Comparison of ENCODE assay signal across 9 mouse cellular contexts in the genomic region with DNA sequence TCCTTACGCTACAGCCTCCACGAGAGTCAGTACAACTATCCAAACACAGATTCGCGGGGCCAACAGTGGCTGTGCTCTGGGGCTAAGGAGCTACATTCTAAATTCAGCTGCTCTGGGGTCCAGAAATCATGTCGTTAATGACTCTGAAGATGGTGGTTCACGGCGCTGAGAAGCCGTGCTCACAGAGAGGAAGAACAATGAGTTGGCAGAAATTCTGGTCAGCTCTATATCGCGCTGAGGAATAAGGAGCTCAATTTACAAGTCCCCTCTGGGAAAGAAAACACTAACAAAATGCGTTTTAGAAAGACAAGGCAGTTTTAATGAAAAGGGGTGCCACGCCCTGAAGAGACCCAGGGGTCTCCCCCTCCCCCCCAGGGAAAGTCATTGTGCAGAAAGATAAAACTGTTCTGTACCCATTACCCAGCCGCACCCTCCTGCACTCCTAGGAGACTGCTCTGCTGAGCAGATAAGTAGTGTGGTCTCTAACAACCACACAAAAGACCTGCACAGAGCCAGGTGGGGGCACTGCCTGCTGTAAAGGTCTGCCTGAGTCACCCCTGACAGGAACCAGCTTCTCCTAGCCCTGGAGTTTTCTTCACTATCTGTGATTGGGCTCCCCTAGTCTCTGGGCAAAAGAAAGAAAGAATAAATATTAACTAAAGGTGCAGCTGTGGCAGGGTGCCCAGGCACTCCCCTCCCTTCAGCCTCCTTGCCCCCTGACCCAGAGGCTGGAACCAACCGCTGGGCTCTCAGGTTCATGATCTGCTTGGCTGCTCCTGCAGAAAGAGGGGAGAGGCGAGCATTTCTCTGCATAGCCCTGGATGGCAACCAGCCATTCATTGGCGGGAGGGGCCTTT. TPM values are rescaled to one million over a fixed set of nuclear protein-coding genes. Genes with fewer than 3 reads are reported as not detected.
DNase-seq lines count a peak whose midpoint lies in the region; ATAC-seq lines count a peak whose summit lies in the region.
"Had no signal": no experiment of that assay in that cellular context is flagged by ENCODE, and none has a peak within 500 bp of the region (broad histone marks: within the 10 kb centered on the region; RNA-seq: fewer than 3 reads in every experiment).

No protein-coding gene starts in this region.

- 54% methylated on average over 16 of the region's 16 CpGs for WGBS in hindbrain, embryonic 10.5 days
- WGBS in hindbrain, embryonic 13.5 days, result 44% methylated on average over 16 of the region's 16 CpGs
- WGBS in embryonic facial prominence, embryonic 15.5 days, result 59% methylated on average over 16 of the region's 16 CpGs
- WGBS in liver, embryonic 13.5 days (ENCODE audit: insufficient replicate concordance), result 16% methylated on average over 16 of the region's 16 CpGs

- no peaks in the 10 kb centered on the region for H3K36me3 ChIP-seq in hindbrain, embryonic 10.5 days
- no peaks in the 10 kb centered on the region for H3K36me3 ChIP-seq in hindbrain, embryonic 13.5 days
- no peaks in the 10 kb centered on the region for H3K36me3 ChIP-seq in embryonic facial prominence, embryonic 15.5 days
- no peaks in the 10 kb centered on the region for H3K36me3 ChIP-seq in liver, embryonic 13.5 days
- no peaks in the 10 kb centered on the region for H3K36me3 ChIP-seq in splenic B cell, adult 2 months (ENCODE audit: control insufficient read depth, insufficient read depth, low read length, poor library complexity, severe bottlenecking)
- H3K36me3 ChIP-seq: limb, embryonic 13.5 days had no signal

- no peak overlapping the region for H3K4me2 ChIP-seq in hindbrain, embryonic 13.5 days
- no peak overlapping the region for H3K4me2 ChIP-seq in embryonic facial prominence, embryonic 15.5 days (replicated peaks)
- H3K4me2 ChIP-seq in liver, embryonic 13.5 days, result peak overlapping the region; percentile 71
- H3K4me2 ChIP-seq: limb, embryonic 13.5 days had no signal

- H3K4me1 ChIP-seq in hindbrain, embryonic 10.5 days (replicated peaks), result peaks cover 37% of the 10 kb centered on the region
- peaks cover 26% of the 10 kb centered on the region for H3K4me1 ChIP-seq in hindbrain, embryonic 13.5 days (replicated peaks)
- peaks cover 9% of the 10 kb centered on the region; the same call in 1 of the 2 replicates for H3K4me1 ChIP-seq in embryonic facial prominence, embryonic 15.5 days
- H3K4me1 ChIP-seq in liver, embryonic 13.5 days (replicated peaks), result peaks cover 70% of the 10 kb centered on the region

- peak overlapping the region; percentile 74 for H3K27ac ChIP-seq in hindbrain, embryonic 10.5 days
- H3K27ac ChIP-seq in hindbrain, embryonic 13.5 days, result no peak overlapping the region
- no peak overlapping the region for H3K27ac ChIP-seq in embryonic facial prominence, embryonic 15.5 days (replicated peaks)
- peak overlapping the region; percentile 97 for H3K27ac ChIP-seq in liver, embryonic 13.5 days
- H3K27ac ChIP-seq: limb, embryonic 13.5 days had no signal

- H3K9ac ChIP-seq in hindbrain, embryonic 13.5 days, result no peak overlapping the region
- H3K9ac ChIP-seq in embryonic facial prominence, embryonic 15.5 days, result no peak overlapping the region
- peak overlapping the region; percentile 74 for H3K9ac ChIP-seq in liver, embryonic 13.5 days
- H3K9ac ChIP-seq: limb, embryonic 13.5 days had no signal

- ATAC-seq in hindbrain, embryonic 13.5 days (ENCODE audit: low FRiP score), result no peak
- ATAC-seq in embryonic facial prominence, embryonic 15.5 days (ENCODE audit: insufficient number of reproducible peaks, low FRiP score, low TSS enrichment, low read depth), result peak; percentile 49; the same call in 1 of the 2 replicates
- ATAC-seq in liver, embryonic 13.5 days (ENCODE audit: low read depth), result peak; percentile 91

- no peak overlapping the region for H3K4me3 ChIP-seq in hindbrain, embryonic 10.5 days
- no peak overlapping the region for H3K4me3 ChIP-seq in hindbrain, embryonic 13.5 days
- no peak overlapping the region for H3K4me3 ChIP-seq in embryonic facial prominence, embryonic 15.5 days (replicated peaks)
- H3K4me3 ChIP-seq in liver, embryonic 13.5 days (replicated peaks), result peak overlapping the region; percentile 47
- H3K4me3 ChIP-seq: limb, embryonic 13.5 days had no signal

- intact Hi-C loops in heart, postnatal 36 days (cut with DNase I), result no loop called here

- no peak for DNase-seq in hindbrain, embryonic 10.5 days (ENCODE audit: low spot score)
- DNase-seq in liver, embryonic 13.5 days, result peak; percentile 82
- DNase-seq in splenic B cell, adult 2 months (ENCODE audit: low read depth, low spot score), result peak; percentile 36
- no peak for DNase-seq in yolk sac, embryonic 10.5 days (ENCODE audit: low spot score)
- no peak for DNase-seq in heart, postnatal 36 days
- DNase-seq in B cell, adult 2 months, result no peak

- H3K9me3 ChIP-seq in hindbrain, embryonic 10.5 days, result no peaks in the 10 kb centered on the region
- H3K9me3 ChIP-seq in hindbrain, embryonic 13.5 days, result no peaks in the 10 kb centered on the region
- no peaks in the 10 kb centered on the region for H3K9me3 ChIP-seq in embryonic facial prominence, embryonic 15.5 days (replicated peaks)
- H3K9me3 ChIP-seq in liver, embryonic 13.5 days (replicated peaks), result no peaks in the 10 kb centered on the region
- H3K9me3 ChIP-seq: limb, embryonic 13.5 days had no signal

- H3K27me3 ChIP-seq in hindbrain, embryonic 10.5 days (ENCODE audit: insufficient read depth, poor library complexity, severe bottlenecking), result no peaks in the 10 kb centered on the region
- H3K27me3 ChIP-seq in hindbrain, embryonic 13.5 days, result no peaks in the 10 kb centered on the region
- H3K27me3 ChIP-seq in embryonic facial prominence, embryonic 15.5 days, result no peaks in the 10 kb centered on the region
- H3K27me3 ChIP-seq in liver, embryonic 13.5 days, result no peaks in the 10 kb centered on the region
- no peaks in the 10 kb centered on the region for H3K27me3 ChIP-seq in splenic B cell, adult 2 months (ENCODE audit: control insufficient read depth, insufficient read depth, low read length, poor library complexity, severe bottlenecking)
- H3K27me3 ChIP-seq: limb, embryonic 13.5 days had no signal

RNA-seq across cellular contexts. Expression of gene Ina, which starts 26.0 kb away (rescaled TPM):
- polyA plus RNA-seq in hindbrain, embryonic 10.5 days (2016; fragmentation: Nextera tagmentation; extraction: Ambion mirVana), result 75.7 and 248 TPM in 2 replicates
- polyA plus RNA-seq in hindbrain, embryonic 13.5 days (2015; fragmentation: Nextera tagmentation; extraction: Ambion mirVana), result 684 and 706 TPM in 2 replicates
- polyA plus RNA-seq in embryonic facial prominence, embryonic 15.5 days (2015; fragmentation: Nextera tagmentation; extraction: Ambion mirVana), result 5.9 and 7.6 TPM in 2 replicates
- polyA plus RNA-seq in liver, embryonic 13.5 days (2015; fragmentation: Nextera tagmentation; extraction: Ambion mirVana), result 0.58 and 0.71 TPM in 2 replicates
- not detected for total RNA-seq in heart, postnatal 36 days (2021)

RNA-seq across cellular contexts. Expression of gene Nt5c2, which starts 26.5 kb away (rescaled TPM):
- polyA plus RNA-seq in hindbrain, embryonic 10.5 days (2016; fragmentation: Nextera tagmentation; extraction: Ambion mirVana), result 65.1 and 69.6 TPM in 2 replicates
- 93.2 and 98.1 TPM in 2 replicates for polyA plus RNA-seq in hindbrain, embryonic 13.5 days (2015; fragmentation: Nextera tagmentation; extraction: Ambion mirVana)
- 64.9 and 73.4 TPM in 2 replicates for polyA plus RNA-seq in embryonic facial prominence, embryonic 15.5 days (2015; fragmentation: Nextera tagmentation; extraction: Ambion mirVana)
- 61.0 and 69.1 TPM in 2 replicates for polyA plus RNA-seq in liver, embryonic 13.5 days (2015; fragmentation: Nextera tagmentation; extraction: Ambion mirVana)
- total RNA-seq in heart, postnatal 36 days (2021), result 10 to 100 TPM; 59.6 to 61.2 TPM

Comparison
In these comparisons a context has a peak if more than half of its experiments do, and no peak if none do; other contexts are left out.
1. H3K27ac ChIP-seq: peak in hindbrain, embryonic 10.5 days (single experiment) and liver, embryonic 13.5 days (single experiment); none in hindbrain, embryonic 13.5 days (single experiment) and embryonic facial prominence, embryonic 15.5 days (single experiment).
2. DNase-seq: peak in liver, embryonic 13.5 days (single experiment) and splenic B cell, adult 2 months (single experiment); none in hindbrain, embryonic 10.5 days (single experiment), yolk sac, embryonic 10.5 days (single experiment), heart, postnatal 36 days (0 of 2) and B cell, adult 2 months (0 of 2).